Mouse (Mus musculus): ENCODE measurements around the gene Sf3b4. TPM values are rescaled to one million over a fixed set of nuclear protein-coding genes. Genes with fewer than 3 reads are reported as not detected.

Sf3b4 gene
- polyA plus RNA-seq, 1 experiment from 2014 or later, result 131 TPM

DNA sequence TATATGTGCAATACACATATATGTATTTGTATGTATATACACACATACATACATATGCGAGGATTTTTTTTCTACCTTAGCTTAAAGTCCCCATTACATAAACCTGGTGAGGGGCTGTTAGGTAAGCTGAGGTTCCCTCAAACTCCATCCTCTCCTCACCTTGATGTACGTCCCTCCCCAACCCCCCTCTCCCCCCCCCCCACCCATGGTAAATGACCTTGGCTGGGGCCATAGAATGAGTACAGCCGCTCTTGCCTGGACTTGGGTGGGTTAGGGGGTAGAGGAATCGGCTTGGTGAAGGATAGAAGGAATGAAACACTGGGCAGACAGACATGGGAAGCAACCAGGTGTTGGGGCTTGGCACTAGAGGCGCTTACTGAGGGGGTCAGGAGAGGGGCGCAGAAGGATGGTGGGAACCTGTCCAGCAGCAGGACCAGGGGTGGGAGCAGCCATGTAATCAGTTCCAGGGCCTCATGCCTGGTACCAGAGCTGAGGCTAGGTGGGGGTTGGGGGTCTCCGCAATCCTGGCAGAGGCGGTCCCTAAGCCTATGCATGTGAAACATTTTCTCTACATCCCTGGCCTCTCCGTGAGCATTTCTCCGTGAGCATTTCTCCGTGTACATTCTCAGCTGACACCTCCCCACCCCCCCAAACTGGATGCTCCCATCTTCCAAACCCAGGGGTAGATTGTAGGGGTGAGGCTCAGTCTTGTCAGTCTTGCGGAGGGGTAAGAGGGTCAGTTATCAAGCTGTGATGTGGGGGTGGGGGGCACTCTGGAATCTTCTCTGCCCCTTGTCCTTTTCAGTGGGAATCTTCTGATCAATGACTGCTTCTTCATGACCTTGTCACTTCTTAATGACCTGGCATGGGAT is 9.6 kb downstream of the Sf3b4 start:
- no peaks in the 10 kb centered on the region for H3K27me3 ChIP-seq (replicated peaks; ENCODE audit: control insufficient read depth, insufficient read depth, low read length)
- peaks cover 13% of the 10 kb centered on the region for H3K36me3 ChIP-seq (ENCODE audit: control insufficient read depth, insufficient read depth, low read length)
- 29% methylated on average over 12 of the region's 12 CpGs for WGBS
- no peaks in the 10 kb centered on the region for H3K9me3 ChIP-seq (ENCODE audit: control insufficient read depth, low read length)
- peak overlapping the region; percentile 58 for H3K4me2 ChIP-seq (ENCODE audit: low read length)
- peak; percentile 45 for ATAC-seq
- peaks cover 14% of the 10 kb centered on the region for H3K4me1 ChIP-seq (ENCODE audit: control insufficient read depth, insufficient read depth, low read depth, low read length)
- peak overlapping the region; percentile 66 for H3K9ac ChIP-seq (ENCODE audit: low read depth, low read length)
- peak overlapping the region; percentile 49 for H3K4me3 ChIP-seq (ENCODE audit: low read length)
- H3K27ac ChIP-seq (ENCODE audit: low read depth, low read length), result peak overlapping the region; percentile 64

DNA sequence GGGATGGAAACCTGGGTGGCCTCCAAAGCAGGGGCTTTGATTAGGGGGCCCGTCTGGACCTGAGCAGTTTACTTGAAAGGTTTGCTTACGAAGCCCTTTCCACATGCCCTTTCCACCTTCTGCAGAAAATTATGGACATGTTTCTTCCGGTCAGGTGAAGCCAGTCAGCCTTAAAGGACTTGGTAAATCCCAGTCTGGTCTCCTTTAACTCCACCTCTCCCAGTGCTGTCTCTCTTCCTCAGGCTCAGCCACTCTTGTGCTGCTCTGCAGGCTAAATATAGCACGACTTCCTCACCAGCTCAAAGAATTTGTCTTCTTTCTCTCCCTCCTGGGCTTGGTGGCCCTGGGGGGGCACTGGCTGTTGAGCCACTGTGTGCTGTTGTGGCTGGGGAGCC is 10.2 kb downstream of the Sf3b4 start:
- WGBS, result 30% methylated on average over 4 of the region's 4 CpGs
- Histone ChIP-seq H3K27ac (ENCODE audit: low read depth, low read length) (peak overlapping the region; percentile 64), H3K27me3 (replicated peaks; ENCODE audit: control insufficient read depth, insufficient read depth, low read length) (no peaks in the 10 kb centered on the region), H3K9ac (ENCODE audit: low read depth, low read length) (peak overlapping the region; percentile 66), H3K4me2 (ENCODE audit: low read length) (peak overlapping the region; percentile 58), H3K36me3 (ENCODE audit: control insufficient read depth, insufficient read depth, low read length) (peaks cover 12% of the 10 kb centered on the region), H3K4me3 (ENCODE audit: low read length) (peak overlapping the region; percentile 49), H3K9me3 (ENCODE audit: control insufficient read depth, low read length) (no peaks in the 10 kb centered on the region), H3K4me1 (ENCODE audit: control insufficient read depth, insufficient read depth, low read depth, low read length) (peaks cover 14% of the 10 kb centered on the region)
- no peak for ATAC-seq

GRCm38 (mm10) chr3:96192977-96193376 is 20.8 kb downstream of the Sf3b4 start:
- peaks cover 10% of the 10 kb centered on the region for H3K4me1 ChIP-seq (ENCODE audit: control insufficient read depth, insufficient read depth, low read depth, low read length)
- H3K9me3 ChIP-seq (ENCODE audit: control insufficient read depth, low read length), result no peaks in the 10 kb centered on the region
- H3K27me3 ChIP-seq (replicated peaks; ENCODE audit: control insufficient read depth, insufficient read depth, low read length), result no peaks in the 10 kb centered on the region
- no peak for ATAC-seq
- 70% methylated on average over 12 of the region's 12 CpGs for WGBS
- no peak overlapping the region for H3K9ac ChIP-seq (ENCODE audit: low read depth, low read length)
- H3K4me3 ChIP-seq (ENCODE audit: low read length), result no peak overlapping the region
- peaks cover 36% of the 10 kb centered on the region for H3K36me3 ChIP-seq (ENCODE audit: control insufficient read depth, insufficient read depth, low read length)
- H3K4me2 ChIP-seq (ENCODE audit: low read length), result no peak overlapping the region
- no peak overlapping the region for H3K27ac ChIP-seq (ENCODE audit: low read depth, low read length)

DNA sequence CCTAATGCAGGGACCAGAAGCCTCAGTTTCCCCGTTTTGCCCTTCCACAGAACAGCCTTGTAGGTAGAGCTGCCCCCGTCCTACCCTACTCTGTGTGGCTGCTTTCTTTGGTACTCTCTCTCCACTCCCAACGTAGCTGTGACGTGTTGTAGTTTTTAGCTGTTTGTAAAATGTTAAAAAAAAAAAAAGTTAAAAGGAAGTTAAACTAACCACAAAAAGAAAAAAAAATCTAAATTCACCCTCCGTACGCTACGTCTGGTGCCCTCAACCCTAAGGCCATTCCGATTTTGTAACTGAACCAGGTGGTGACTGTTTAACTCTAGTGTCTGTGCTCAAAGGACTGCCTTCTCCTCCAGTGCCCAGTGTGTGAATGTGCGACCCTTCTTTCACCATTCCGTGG is 22.8 kb downstream of the Sf3b4 start:
- Histone ChIP-seq H3K27ac (ENCODE audit: low read depth, low read length) (no peak overlapping the region), H3K4me1 (ENCODE audit: control insufficient read depth, insufficient read depth, low read depth, low read length) (peaks cover 11% of the 10 kb centered on the region), H3K4me3 (ENCODE audit: low read length) (no peak overlapping the region), H3K4me2 (ENCODE audit: low read length) (no peak overlapping the region), H3K27me3 (replicated peaks; ENCODE audit: control insufficient read depth, insufficient read depth, low read length) (no peaks in the 10 kb centered on the region), H3K9ac (ENCODE audit: low read depth, low read length) (no peak overlapping the region), H3K9me3 (ENCODE audit: control insufficient read depth, low read length) (no peaks in the 10 kb centered on the region), H3K36me3 (ENCODE audit: control insufficient read depth, insufficient read depth, low read length) (peaks cover 24% of the 10 kb centered on the region)
- 93% methylated on average over 10 of the region's 10 CpGs for WGBS
- ATAC-seq, result no peak

GRCm38 (mm10) chr3:96195616-96196313 is 23.6 kb downstream of the Sf3b4 start:
- Histone ChIP-seq H3K27ac (ENCODE audit: low read depth, low read length) (no peak overlapping the region), H3K9me3 (ENCODE audit: control insufficient read depth, low read length) (no peaks in the 10 kb centered on the region), H3K4me2 (ENCODE audit: low read length) (peak overlapping the region; percentile 95), H3K4me3 (ENCODE audit: low read length) (no peak overlapping the region), H3K9ac (ENCODE audit: low read depth, low read length) (no peak overlapping the region), H3K27me3 (replicated peaks; ENCODE audit: control insufficient read depth, insufficient read depth, low read length) (no peaks in the 10 kb centered on the region), H3K36me3 (ENCODE audit: control insufficient read depth, insufficient read depth, low read length) (peaks cover 20% of the 10 kb centered on the region), H3K4me1 (ENCODE audit: control insufficient read depth, insufficient read depth, low read depth, low read length) (peaks cover 11% of the 10 kb centered on the region)
- WGBS, result 95% methylated on average over 11 of the region's 11 CpGs
- ATAC-seq, result no peak

GRCm38 (mm10) chr3:96196437-96197128 is 24.5 kb downstream of the Sf3b4 start:
- peak; percentile 15 for ATAC-seq
- peaks cover 11% of the 10 kb centered on the region for H3K4me1 ChIP-seq (ENCODE audit: control insufficient read depth, insufficient read depth, low read depth, low read length)
- no peaks in the 10 kb centered on the region for H3K27me3 ChIP-seq (replicated peaks; ENCODE audit: control insufficient read depth, insufficient read depth, low read length)
- H3K4me3 ChIP-seq (ENCODE audit: low read length), result peak overlapping the region; percentile 74
- peak overlapping the region; percentile 96 for H3K27ac ChIP-seq (ENCODE audit: low read depth, low read length)
- peaks cover 20% of the 10 kb centered on the region for H3K36me3 ChIP-seq (ENCODE audit: control insufficient read depth, insufficient read depth, low read length)
- peak overlapping the region; percentile 88 for H3K9ac ChIP-seq (ENCODE audit: low read depth, low read length)
- 19% methylated on average over 27 of the region's 27 CpGs for whole genome bisulfite sequencing
- H3K4me2 ChIP-seq (ENCODE audit: low read length), result peak overlapping the region; percentile 95
- no peaks in the 10 kb centered on the region for H3K9me3 ChIP-seq (ENCODE audit: control insufficient read depth, low read length)

DNA sequence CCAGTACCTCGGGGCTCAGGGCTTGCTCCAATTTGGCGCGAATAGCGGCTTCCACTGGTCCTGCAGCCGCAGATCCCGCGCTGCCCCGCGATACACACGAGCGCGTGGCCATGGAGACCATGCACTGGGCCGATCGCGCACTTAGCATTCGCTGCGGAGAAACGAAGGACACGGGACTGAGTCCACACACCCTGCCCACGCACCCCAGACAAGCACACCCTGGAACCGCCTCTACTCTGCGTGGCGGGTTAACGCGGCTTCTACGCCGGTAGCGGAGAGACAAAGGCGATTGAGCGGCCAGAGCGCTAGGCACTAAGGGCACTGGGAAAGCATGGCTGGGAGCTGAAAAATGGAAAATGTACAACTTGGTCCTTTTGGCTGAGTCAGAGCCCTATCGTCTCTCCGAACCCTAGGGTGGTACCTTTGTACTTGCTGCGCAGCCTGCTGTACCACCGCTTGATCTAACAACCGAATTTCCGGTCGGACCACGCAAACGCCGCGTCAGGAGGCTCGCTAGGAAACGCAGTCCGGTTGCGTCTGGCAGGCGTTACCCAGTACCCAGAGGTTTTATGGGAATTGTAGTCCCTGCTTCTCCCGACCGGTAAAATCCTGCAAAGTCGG is 25.1 kb downstream of the Sf3b4 start:
- WGBS, result under 1% methylated on average over 50 of the region's 50 CpGs
- H3K4me2 ChIP-seq (ENCODE audit: low read length), result peak overlapping the region; percentile 95
- ATAC-seq, result peak; percentile 95

DNA sequence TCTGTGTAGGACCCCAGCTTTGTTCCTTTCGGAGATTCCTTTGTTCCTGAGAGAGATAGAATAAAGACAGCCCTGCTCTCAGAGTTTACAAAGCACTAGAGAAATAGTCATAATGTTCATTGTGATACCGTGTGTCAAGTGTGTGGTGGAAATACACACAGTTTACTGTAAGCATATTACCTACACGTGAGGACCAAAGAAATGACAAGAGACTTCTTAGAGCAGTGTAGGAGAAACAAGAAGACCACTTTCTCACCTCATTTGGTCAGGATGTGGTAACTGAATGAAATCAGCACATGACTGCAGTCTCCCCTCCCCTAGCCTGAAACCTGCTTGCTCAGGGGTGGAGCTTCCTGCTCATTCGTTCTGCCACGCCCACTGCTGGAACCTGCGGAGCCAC is 26.0 kb downstream of the Sf3b4 start:
- Histone ChIP-seq H3K4me1 (ENCODE audit: control insufficient read depth, insufficient read depth, low read depth, low read length) (peaks cover 11% of the 10 kb centered on the region), H3K4me3 (ENCODE audit: low read length) (peak overlapping the region; percentile 74), H3K36me3 (ENCODE audit: control insufficient read depth, insufficient read depth, low read length) (peaks cover 15% of the 10 kb centered on the region), H3K9ac (ENCODE audit: low read depth, low read length) (peak overlapping the region; percentile 51), H3K4me2 (ENCODE audit: low read length) (peak overlapping the region; percentile 95), H3K27me3 (replicated peaks; ENCODE audit: control insufficient read depth, insufficient read depth, low read length) (no peaks in the 10 kb centered on the region), H3K9me3 (ENCODE audit: control insufficient read depth, low read length) (no peaks in the 10 kb centered on the region), H3K27ac (ENCODE audit: low read depth, low read length) (peak overlapping the region; percentile 19; the same call in 1 of the 2 replicates)
- WGBS, result 3% methylated on average over 6 of the region's 6 CpGs
- ATAC-seq, result peak; percentile 34

More for the DNA sequence above, 25.1 kb downstream of the Sf3b4 start:
- H3K27ac ChIP-seq (ENCODE audit: low read depth, low read length), result peak overlapping the region; percentile 96
- H3K9me3 ChIP-seq (ENCODE audit: control insufficient read depth, low read length), result no peaks in the 10 kb centered on the region
- no peaks in the 10 kb centered on the region for H3K27me3 ChIP-seq (replicated peaks; ENCODE audit: control insufficient read depth, insufficient read depth, low read length)
- H3K4me3 ChIP-seq (ENCODE audit: low read length), result peak overlapping the region; percentile 74
- peaks cover 16% of the 10 kb centered on the region for H3K36me3 ChIP-seq (ENCODE audit: control insufficient read depth, insufficient read depth, low read length)
- peak overlapping the region; percentile 88 for H3K9ac ChIP-seq (ENCODE audit: low read depth, low read length)
- H3K4me1 ChIP-seq (ENCODE audit: control insufficient read depth, insufficient read depth, low read depth, low read length), result peaks cover 11% of the 10 kb centered on the region
